Mouse (Mus musculus) bone marrow, adult 2 months (tissue): ENCODE results near the gene Ednrb.

Experiments
- CTCF ChIP-seq: fragments of 200-500 bp; IDR thresholded peaks from 2 replicates; pipeline ENCODE4 v1.5.1; 2011; ENCODE audit warnings: low read length, control low read depth; ENCODE audit not compliant: control insufficient read depth, insufficient read depth
- POLR2A ChIP-seq: fragments of 200-500 bp; IDR thresholded peaks from 2 replicates; pipeline ENCODE4 v1.6.1; 2011; ENCODE audit warnings: low read depth, mild to moderate bottlenecking, control low read depth, low read length, borderline replicate concordance; ENCODE audit not compliant: control insufficient read depth

DNA sequence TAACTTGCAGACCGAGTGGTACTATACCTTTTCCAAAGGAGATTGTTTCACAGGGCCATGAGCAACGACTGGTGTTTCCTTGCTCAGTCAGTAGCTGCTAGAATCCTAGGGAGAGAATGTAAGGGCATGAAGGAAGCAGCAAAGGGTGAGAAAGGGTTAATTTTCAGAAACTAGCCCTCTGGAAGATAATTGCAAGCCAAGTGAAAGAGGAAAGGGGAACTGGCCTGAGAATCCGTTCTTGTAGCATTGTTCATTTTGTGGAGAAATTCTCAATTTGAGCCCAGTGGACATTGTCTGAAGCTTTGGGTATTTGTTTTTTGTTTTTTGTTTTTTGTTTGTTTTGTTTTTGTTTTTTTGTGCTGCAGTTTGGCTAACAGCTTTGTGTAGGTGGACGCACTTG, 66.8 kb downstream of the Ednrb start:
- TF ChIP-seq CTCF (no peak), POLR2A (no peak)
